Mouse (Mus musculus) ES-Bruce4 (cell line): ENCODE results near the gene Brd3. TPM values are rescaled to one million over a fixed set of nuclear protein-coding genes. Genes with fewer than 3 reads are reported as not detected.

Experiments used
- H3K27ac ChIP-seq: 2 replicates; pipeline ENCODE4 v1.5.1; 2012; ENCODE audit warnings: low read length, inconsistent platforms; ENCODE audit not compliant: insufficient read depth
- H3K27me3 ChIP-seq: 2 replicates; pipeline ENCODE4 v1.6.1; 2012; ENCODE audit warnings: mild to moderate bottlenecking, low read length, inconsistent platforms; ENCODE audit not compliant: control insufficient read depth, poor library complexity, insufficient read depth, severe bottlenecking
- H3K36me3 ChIP-seq: 2 replicates; pipeline ENCODE4 v1.6.1; 2012; ENCODE audit warnings: inconsistent platforms, mild to moderate bottlenecking, low read length, moderate library complexity; ENCODE audit not compliant: control insufficient read depth, poor library complexity, insufficient read depth, severe bottlenecking
- H3K4me1 ChIP-seq: one replicate; pipeline ENCODE4 v1.8.1; 2011; ENCODE audit warnings: low read length; ENCODE audit not compliant: control insufficient read depth, insufficient read depth
- H3K4me3 ChIP-seq: 2 replicates; pipeline ENCODE4 v1.5.1; 2011; ENCODE audit warnings: low read depth, mild to moderate bottlenecking, low read length
- H3K9ac ChIP-seq: 2 replicates; pipeline ENCODE4 v1.6.1; 2012; ENCODE audit warnings: low read depth, mild to moderate bottlenecking, inconsistent platforms; ENCODE audit not compliant: poor library complexity, severe bottlenecking
- H3K9me3 ChIP-seq: replicated peaks from 2 replicates; pipeline ENCODE4 v1.6.1; 2012; ENCODE audit warnings: mild to moderate bottlenecking, low read length, inconsistent platforms; ENCODE audit not compliant: control insufficient read depth, poor library complexity, insufficient read depth, severe bottlenecking
- CTCF ChIP-seq: IDR thresholded peaks from one replicate; pipeline ENCODE4 v1.8.1; 2011; ENCODE audit warnings: low read depth, low read length
- EP300 ChIP-seq: IDR thresholded peaks from 2 replicates; pipeline ENCODE4 v1.6.1; 2011; ENCODE audit warnings: low read depth, low read length; ENCODE audit not compliant: insufficient read depth
- POLR2A ChIP-seq: IDR thresholded peaks from one replicate; pipeline ENCODE4 v1.8.1; 2011; ENCODE audit warnings: low read length; ENCODE audit not compliant: insufficient read depth
- polyA plus RNA-seq: library from polyadenylated mRNA; stranded (reverse); fragments of >200 nt; gene quantifications from 2 replicates; pipeline ENCODE4 v1.2.4, GENCODE M21; 2011; ENCODE audit warnings: low read depth; ENCODE audit not compliant: missing spikeins, insufficient read depth, insufficient read length

Gene Brd3
- polyA plus RNA-seq, 1 experiment, result 76.8 TPM

DNA sequence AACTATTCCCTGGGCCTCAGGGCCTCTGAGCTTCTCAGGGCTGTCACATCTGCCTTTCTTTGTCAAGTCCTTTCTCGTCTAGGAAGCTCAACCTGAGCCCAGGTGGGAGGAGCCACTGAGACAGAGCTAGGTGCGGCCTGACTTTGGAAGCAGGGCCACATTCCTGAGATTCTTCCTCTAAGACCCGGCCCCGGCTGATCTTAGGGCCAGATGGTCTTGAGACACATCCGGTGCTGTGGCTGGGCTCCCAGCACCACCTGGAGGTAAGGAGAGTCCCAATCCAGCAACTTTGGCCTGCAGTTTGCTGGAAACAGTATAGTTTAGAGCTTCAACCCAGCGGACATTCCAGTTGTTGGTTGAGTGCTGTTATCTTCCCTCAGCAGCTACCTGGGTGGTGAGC, 1.9 kb downstream of the Brd3 start:
- Histone ChIP-seq H3K27me3 (no peaks in the 10 kb centered on the region), H3K4me1 (peaks cover 10% of the 10 kb centered on the region), H3K36me3 (no peaks in the 10 kb centered on the region), H3K9ac (peak overlapping the region; percentile 63), H3K4me3 (peak overlapping the region; percentile 41), H3K9me3 (peaks cover 2% of the 10 kb centered on the region; the same call in 1 of the 2 replicates), H3K27ac (peak overlapping the region; percentile 92)
- TF ChIP-seq CTCF (peak; percentile 66), POLR2A (peak; percentile 48), EP300 (peak; percentile 97)

DNA sequence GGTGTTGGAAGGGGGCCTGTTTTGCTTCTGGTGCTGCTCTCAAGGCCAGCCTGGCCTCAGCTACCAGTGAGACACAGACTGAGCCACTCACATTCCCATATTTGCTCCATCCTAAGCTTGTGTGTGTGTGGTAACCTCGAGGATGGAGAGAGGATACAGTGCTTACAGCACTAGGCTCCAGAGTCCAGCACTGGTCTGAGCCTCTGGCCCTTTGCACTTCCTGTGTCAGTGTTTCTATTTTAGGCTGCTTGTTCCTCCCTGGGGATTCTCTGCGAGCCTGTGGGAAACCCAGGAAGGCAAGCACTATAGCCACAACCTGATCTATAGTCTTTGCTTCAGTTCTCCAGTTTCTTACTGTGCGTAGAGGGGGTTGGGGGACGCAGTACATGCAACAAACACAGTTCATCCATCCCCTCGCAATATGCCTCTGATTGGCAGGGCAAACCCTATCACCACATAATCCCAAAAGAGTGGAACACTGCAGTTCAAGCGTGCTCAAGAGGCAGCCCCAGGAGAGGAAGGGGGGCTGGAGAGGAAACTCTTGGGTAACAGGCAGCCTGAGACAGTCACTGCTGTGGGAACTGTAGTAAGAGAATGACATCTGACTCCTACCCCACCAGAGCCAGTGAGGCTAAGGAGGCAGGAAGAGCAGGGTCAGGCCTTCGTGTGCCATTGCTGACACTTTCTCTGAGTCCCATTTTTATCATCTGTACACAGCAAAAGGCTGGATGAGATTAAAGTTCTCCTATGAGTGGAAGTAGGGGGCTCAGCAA, 3.2 kb downstream of the Brd3 start:
- Histone ChIP-seq H3K27me3 (no peaks in the 10 kb centered on the region), H3K9ac (peak overlapping the region; percentile 22), H3K4me3 (no peak overlapping the region), H3K27ac (peak overlapping the region; percentile 92), H3K9me3 (peaks cover 2% of the 10 kb centered on the region; the same call in 1 of the 2 replicates), H3K36me3 (no peaks in the 10 kb centered on the region), H3K4me1 (peaks cover 10% of the 10 kb centered on the region)
- no peak for TF ChIP-seq EP300
- no peak for TF ChIP-seq CTCF
- TF ChIP-seq POLR2A, result no peak

DNA sequence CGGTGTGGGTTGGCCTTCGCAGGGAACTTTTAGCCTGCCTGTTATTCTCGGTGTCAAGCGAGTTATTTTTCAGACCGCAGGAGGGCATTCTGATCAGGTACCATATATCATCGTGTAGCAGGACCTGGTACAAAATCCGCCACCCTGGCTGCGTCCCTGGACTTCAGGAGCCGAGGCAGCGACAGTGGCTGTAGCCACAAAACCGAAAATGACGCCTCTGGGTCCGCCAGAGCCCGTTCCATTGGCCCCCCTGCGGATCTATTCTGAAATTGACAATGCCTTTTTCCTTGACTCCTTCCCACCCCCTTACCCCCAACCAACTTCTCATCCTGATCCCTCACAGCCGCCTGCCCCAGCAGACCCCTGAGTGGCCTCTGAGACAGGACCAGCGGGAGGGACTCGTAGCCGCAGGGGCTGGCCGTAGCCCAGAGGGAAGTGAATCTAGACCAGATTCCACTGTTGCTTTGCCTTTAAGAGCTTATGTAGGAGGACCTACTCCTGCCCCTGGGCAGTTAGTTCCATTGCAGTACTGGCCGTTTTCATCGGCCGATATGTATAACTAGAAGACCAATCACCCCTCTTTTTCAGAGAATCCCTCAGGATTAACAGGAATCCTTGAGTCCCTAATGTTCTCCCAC, 11.0 kb downstream of the Brd3 start:
- H3K4me1 ChIP-seq, result peaks cover 2% of the 10 kb centered on the region
- no peak overlapping the region for H3K4me3 ChIP-seq
- TF ChIP-seq EP300 (no peak), CTCF (no peak), POLR2A (no peak)
- no peaks in the 10 kb centered on the region for H3K36me3 ChIP-seq
- H3K27ac ChIP-seq, result no peak overlapping the region
- H3K9me3 ChIP-seq, result peaks cover 32% of the 10 kb centered on the region
- H3K27me3 ChIP-seq, result no peaks in the 10 kb centered on the region
- no peak overlapping the region for H3K9ac ChIP-seq

- Histone ChIP-seq H3K4me1 (peaks cover 2% of the 10 kb centered on the region), H3K36me3 (no peaks in the 10 kb centered on the region), H3K9me3 (peaks cover 29% of the 10 kb centered on the region), H3K27ac (no peak overlapping the region), H3K9ac (no peak overlapping the region), H3K27me3 (no peaks in the 10 kb centered on the region), H3K4me3 (no peak overlapping the region)
- TF ChIP-seq CTCF (peak; percentile 9), POLR2A (no peak), EP300 (no peak)
Observed at GRCm38 (mm10) chr2:27493971-27494370, 13.5 kb downstream of the Brd3 start.

DNA sequence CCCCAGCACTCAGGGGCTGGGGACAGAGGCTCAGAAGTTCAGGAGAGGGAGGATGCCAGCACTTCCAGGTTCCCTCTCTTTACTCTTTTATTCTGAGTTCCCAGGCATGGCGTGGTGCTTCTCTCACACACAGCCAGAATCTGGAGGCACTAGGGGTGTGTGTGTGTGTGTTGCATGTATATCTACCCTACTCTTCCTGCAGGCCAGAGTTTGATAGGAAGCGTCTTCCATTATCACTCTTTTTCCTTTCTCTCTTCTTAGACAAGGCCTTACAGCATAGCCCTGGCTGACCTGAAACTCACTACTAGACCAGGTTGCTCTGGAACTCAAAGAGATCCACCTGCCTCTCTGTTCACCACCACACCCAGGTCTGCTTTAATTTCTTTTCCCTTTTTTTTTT, 16.5 kb downstream of the Brd3 start:
- TF ChIP-seq EP300, result no peak
- TF ChIP-seq CTCF, result no peak
- no peak for TF ChIP-seq POLR2A
- Histone ChIP-seq H3K4me3 (no peak overlapping the region), H3K36me3 (no peaks in the 10 kb centered on the region), H3K9me3 (peaks cover 9% of the 10 kb centered on the region; the same call in 1 of the 2 replicates), H3K9ac (no peak overlapping the region), H3K4me1 (peaks cover 3% of the 10 kb centered on the region), H3K27me3 (no peaks in the 10 kb centered on the region), H3K27ac (no peak overlapping the region)

DNA sequence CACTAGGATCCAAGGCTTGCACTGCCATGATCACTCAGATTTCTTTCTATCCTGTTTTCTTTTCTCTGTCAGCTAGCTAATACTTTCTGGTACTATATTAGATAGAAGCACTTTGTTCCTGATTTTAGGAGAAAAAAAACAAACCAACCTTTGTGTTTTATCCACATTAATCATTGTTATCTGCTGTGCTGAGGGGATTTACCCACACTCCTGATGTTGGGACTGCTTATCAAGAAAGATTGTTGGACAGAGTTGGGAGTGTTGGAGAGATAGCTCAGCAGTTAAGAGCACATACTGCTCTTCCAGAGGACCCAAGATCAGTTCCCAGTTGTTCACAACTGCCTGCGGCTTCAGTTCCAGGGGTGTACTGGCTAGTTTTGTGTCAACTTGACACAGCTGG, 19.1 kb downstream of the Brd3 start:
- Histone ChIP-seq H3K36me3 (no peaks in the 10 kb centered on the region), H3K9me3 (no peaks in the 10 kb centered on the region), H3K4me3 (no peak overlapping the region), H3K9ac (no peak overlapping the region), H3K27ac (no peak overlapping the region), H3K27me3 (no peaks in the 10 kb centered on the region), H3K4me1 (peaks cover 3% of the 10 kb centered on the region)
- TF ChIP-seq POLR2A (no peak), EP300 (no peak), CTCF (no peak)
